31 mouse cellular contexts compared by ENCODE assay signal in genomic region chr15:9252891-9253290, GRCm38 (mm10). TPM values are rescaled to one million over a fixed set of nuclear protein-coding genes. Genes with fewer than 3 reads are reported as not detected.
A peak's percentile ranks its signal among the peaks of the same experiment; 100 is the strongest.
DNase-seq lines count a peak whose midpoint lies in the region; ATAC-seq and TF ChIP-seq lines count a peak whose summit lies in the region.
"Had no signal": no experiment of that assay in that cellular context is flagged by ENCODE, and none has a peak within 500 bp of the region (broad histone marks: within the 10 kb centered on the region; RNA-seq: fewer than 3 reads in every experiment).

No protein-coding gene starts in this region.

- H3K4me1 ChIP-seq in kidney, embryonic 14.5 days (ENCODE audit: control insufficient read depth, insufficient read depth, low read length) = no peaks in the 10 kb centered on the region
- H3K4me1 ChIP-seq in liver, adult 2 months (ENCODE audit: control insufficient read depth, insufficient read depth, low read length) = no peaks in the 10 kb centered on the region; the same call in 1 of the 2 replicates
- H3K4me1 ChIP-seq: forebrain, embryonic 10.5 days; forebrain, embryonic 13.5 days; hindbrain, embryonic 12.5 days; hindbrain, embryonic 15.5 days had no signal

- no peak overlapping the region for H3K9ac ChIP-seq in kidney, embryonic 14.5 days (ENCODE audit: low read depth, low read length)
- H3K9ac ChIP-seq in liver, adult 2 months (ENCODE audit: low read depth, low read length) = no peak overlapping the region
- H3K9ac ChIP-seq: forebrain, embryonic 13.5 days; hindbrain, embryonic 12.5 days; hindbrain, embryonic 15.5 days had no signal

- H3K36me3 ChIP-seq in kidney, embryonic 14.5 days (ENCODE audit: control insufficient read depth, insufficient read depth, low read length) = no peaks in the 10 kb centered on the region
- no peaks in the 10 kb centered on the region for H3K36me3 ChIP-seq in liver, adult 2 months (ENCODE audit: control insufficient read depth, insufficient read depth, low read length)
- H3K36me3 ChIP-seq: forebrain, embryonic 10.5 days; hindbrain, embryonic 12.5 days; hindbrain, embryonic 15.5 days had no signal

- H3K27ac ChIP-seq in kidney, embryonic 14.5 days (ENCODE audit: low read depth, low read length) = no peak overlapping the region
- no peak overlapping the region for H3K27ac ChIP-seq in liver, adult 2 months (replicated peaks; ENCODE audit: insufficient read depth, low read depth, low read length)
- H3K27ac ChIP-seq: forebrain, embryonic 10.5 days; forebrain, embryonic 13.5 days; gastrocnemius, adult 2 months; hindbrain, embryonic 12.5 days; hindbrain, embryonic 15.5 days had no signal

- no peak for ATAC-seq in kidney, embryonic 14.5 days (ENCODE audit: low FRiP score, low TSS enrichment)
- ATAC-seq: CD4-positive, CD25-positive, alpha-beta regulatory T cell, adult 4 months; forebrain, embryonic 13.5 days; forebrain, embryonic 16.5 days had no signal

- no peak overlapping the region for H3K4me3 ChIP-seq in kidney, embryonic 14.5 days (ENCODE audit: low read length)
- H3K4me3 ChIP-seq in liver, adult 2 months (ENCODE audit: insufficient read depth, low read depth, low read length) = no peak overlapping the region
- H3K4me3 ChIP-seq: forebrain, embryonic 10.5 days; forebrain, embryonic 13.5 days; gastrocnemius, adult 2 months; hindbrain, embryonic 12.5 days; hindbrain, embryonic 15.5 days had no signal

- peak; percentile 28 to 61 for DNase-seq in kidney, adult 8-10 months
- DNase-seq in liver, adult 2 months (ENCODE audit: extremely low read depth, low read depth, low spot score) = peak; percentile 64
- no peak for DNase-seq in liver
- DNase-seq in kidney, postnatal 36 days = peak; percentile 16 to 55
- DNase-seq in adrenal gland, postnatal 25 days = no peak
- DNase-seq: adrenal gland, adult 2 months; adrenal gland, postnatal 14 days; cerebellum, adult 11-12 months; cerebellum, adult 8-10 months; cerebellum, postnatal 14 days; gastrocnemius, adult 2 months; gastrocnemius, postnatal 14 days had no signal

- no peak overlapping the region for H3K4me2 ChIP-seq in kidney, embryonic 14.5 days (replicated peaks; ENCODE audit: low read depth, low read length)
- H3K4me2 ChIP-seq: forebrain, embryonic 13.5 days; heart, embryonic 11.5 days; hindbrain, embryonic 12.5 days; hindbrain, embryonic 15.5 days had no signal

- no peaks in the 10 kb centered on the region for H3K79me2 ChIP-seq in liver, adult 2 months (ENCODE audit: control insufficient read depth, insufficient read depth, low read length)

- no peak for TF ChIP-seq POLR2A in liver, adult 2 months (IDR thresholded peaks at IDR 0.05; ENCODE audit: extremely low read depth, insufficient read depth, low read length)

- WGBS in kidney, embryonic 14.5 days = 90% methylated on average over 3 of the region's 3 CpGs
- WGBS in liver, adult 2 months = 30% methylated on average over 3 of the region's 3 CpGs

- H3K27me3 ChIP-seq in kidney, embryonic 14.5 days (ENCODE audit: control insufficient read depth, insufficient read depth, low read length) = no peaks in the 10 kb centered on the region
- no peaks in the 10 kb centered on the region for H3K27me3 ChIP-seq in liver, adult 2 months (ENCODE audit: control insufficient read depth, insufficient read depth, low read length)
- H3K27me3 ChIP-seq: forebrain, embryonic 13.5 days; hindbrain, embryonic 12.5 days; hindbrain, embryonic 15.5 days had no signal

- H3K9me3 ChIP-seq in kidney, embryonic 14.5 days (ENCODE audit: control insufficient read depth, low read length) = no peaks in the 10 kb centered on the region
- H3K9me3 ChIP-seq: forebrain, embryonic 13.5 days; hindbrain, embryonic 12.5 days; hindbrain, embryonic 15.5 days had no signal

- no peak for TF ChIP-seq CTCF in liver, adult 2 months (IDR thresholded peaks at IDR 0.05; ENCODE audit: low read depth, low read length)

RNA-seq across cellular contexts. Expression of gene Ugt3a1, which starts 23.8 kb away (rescaled TPM):
- polyA plus RNA-seq in kidney, embryonic 14.5 days (2014; fragmentation: Nextera tagmentation; extraction: Ambion mirVana) = not detected in 2 replicates
- total RNA-seq in liver, adult 2 months (2014; rRNA removed) = 95.4 and 118 TPM in 2 replicates
- 50.9 and 100 TPM in 2 replicates for polyA plus RNA-seq in liver, adult 2 months (2012; rRNA removed)
- not detected in 2 replicates for total RNA-seq in adrenal gland, postnatal 25 days (2021)
- total RNA-seq: gastrocnemius, adult 2 months; gastrocnemius, postnatal 14 days; gastrocnemius, postnatal 4 days; heart, adult 8-10 months; heart, postnatal 25 days; hematopoietic stem cell, adult 5-6 weeks; MEL had no signal
- polyA plus RNA-seq: adrenal gland, adult 2 months; brain, embryonic 14.5 days; C2C12; CD4-positive, CD25-positive, alpha-beta regulatory T cell, adult 4 months; embryonic facial prominence, embryonic 11.5 days; embryonic facial prominence, embryonic 14.5 days; forebrain, embryonic 10.5 days; forebrain, embryonic 13.5 days; forebrain, embryonic 16.5 days; heart, embryonic 11.5 days; heart, embryonic 14.5 days; heart, postnatal 0 days; hindbrain, embryonic 12.5 days; hindbrain, embryonic 15.5 days had no signal

Comparison
In these comparisons a context has a peak if more than half of its experiments do, and no peak if none do; other contexts are left out.
1. DNase-seq: peak in kidney, adult 8-10 months (2 of 2), liver, adult 2 months (single experiment) and kidney, postnatal 36 days (2 of 2); none in liver (single experiment) and adrenal gland, postnatal 25 days (single experiment).
2. RNA of gene Ugt3a1, which starts 23.8 kb away (total RNA-seq): 95.4 to 118 TPM in liver, adult 2 months; not detected in adrenal gland, postnatal 25 days; every median in the first group is over 10 times any median in the second.